Mouse (Mus musculus) cerebellum, adult (tissue): ENCODE data around the gene Ptprr.

Experiments used
- ATAC-seq: cut with Nextera tagmentation; 2 replicates; pipeline ENCODE4 v1.9.2; 2017; ENCODE audit warnings: mild to moderate bottlenecking, moderate library complexity, mixed read lengths; ENCODE audit not compliant: insufficient number of reproducible peaks, low FRiP score, low TSS enrichment

Ptprr gene

DNA sequence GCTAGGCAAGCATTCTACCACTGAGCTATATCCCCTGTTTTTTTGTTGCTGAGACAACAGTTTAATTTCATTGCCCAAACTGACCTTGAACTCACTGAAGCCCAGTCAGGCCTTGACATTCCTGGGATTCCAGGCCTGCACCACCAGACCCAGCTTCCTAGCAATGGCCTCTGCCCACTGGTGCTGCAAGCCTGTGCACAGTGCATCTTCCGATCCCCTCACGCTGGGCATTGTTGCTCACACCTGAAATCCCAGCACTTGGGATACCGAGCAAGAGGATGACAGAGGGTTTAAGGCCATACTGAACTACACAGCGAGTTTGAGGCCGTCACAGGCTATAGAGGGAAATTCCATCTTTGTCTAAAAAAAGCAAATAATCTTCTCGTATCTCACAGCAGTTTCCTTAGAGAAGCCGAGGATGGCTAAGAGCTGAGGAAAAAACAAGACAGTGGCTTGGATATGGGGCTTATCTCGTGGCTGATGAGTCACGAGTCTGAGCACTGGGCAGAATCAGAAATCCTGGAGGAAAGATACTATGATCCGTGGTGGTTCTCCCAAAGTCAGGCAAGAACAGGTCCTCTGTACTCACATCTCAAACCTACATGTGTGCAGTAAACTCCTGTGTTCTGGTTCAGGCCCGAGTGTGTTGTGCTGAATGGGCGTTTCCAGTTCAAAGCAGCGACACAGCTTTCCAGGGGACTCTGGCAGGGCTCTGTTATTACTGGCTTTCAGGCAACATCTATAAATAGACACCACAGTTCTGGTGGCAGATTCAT is 242.8 kb downstream of the Ptprr start:
- ATAC-seq: peak; percentile 40; the same call in 1 of the 2 replicates

DNA sequence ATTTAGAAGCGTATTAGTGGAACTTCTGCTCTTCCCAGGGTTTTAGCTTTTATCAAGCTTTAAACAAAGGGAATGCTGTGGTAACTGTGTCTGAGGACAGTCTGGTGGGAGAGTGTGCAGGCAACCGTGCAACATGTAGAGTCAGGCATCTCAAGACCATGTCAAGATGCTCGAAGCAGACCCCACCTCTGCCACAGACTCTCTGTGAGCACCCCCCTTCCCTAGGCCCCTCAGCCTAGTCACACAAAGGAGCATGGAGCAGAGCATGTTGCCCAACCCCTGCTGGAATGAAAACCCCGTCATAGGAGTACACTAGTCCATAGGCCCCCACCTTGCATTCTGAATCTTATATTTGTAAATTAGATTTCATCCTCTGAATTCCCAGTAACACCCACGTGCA is 243.5 kb downstream of the Ptprr start:
- 0 out of 2 replicates have a peak, but pooled peaks have one; percentile 20 for ATAC-seq

GRCm38 (mm10) chr10:116264521-116264920 is 246.5 kb downstream of the Ptprr start:
- ATAC-seq: no peak

- ATAC-seq: no peak
Observed at GRCm38 (mm10) chr10:116266561-116267433, 248.8 kb downstream of the Ptprr start.

DNA sequence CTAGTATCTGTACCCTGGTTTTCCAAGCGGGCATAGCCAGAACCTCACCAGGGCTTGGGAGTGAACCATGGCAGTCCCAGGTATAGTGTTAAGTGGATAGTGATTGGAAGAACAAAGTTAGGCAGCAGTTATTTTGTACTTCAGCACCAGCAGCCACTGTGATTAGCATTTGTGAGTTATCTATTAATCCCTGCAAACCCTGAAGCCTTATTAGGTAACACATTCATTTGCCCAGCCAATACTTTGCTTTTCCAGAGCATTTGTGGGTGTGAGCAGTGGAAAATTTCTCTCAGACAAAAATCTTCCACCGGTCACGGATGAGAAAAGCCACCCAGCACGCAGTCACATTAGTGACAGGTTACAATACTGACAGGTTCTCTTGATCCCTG is 249.4 kb downstream of the Ptprr start:
- no peak for ATAC-seq

- no peak for ATAC-seq
Observed at GRCm38 (mm10) chr10:116268343-116268742, 250.3 kb downstream of the Ptprr start.

GRCm38 (mm10) chr10:116270646-116271469 is 252.8 kb downstream of the Ptprr start:
- no peak for ATAC-seq

DNA sequence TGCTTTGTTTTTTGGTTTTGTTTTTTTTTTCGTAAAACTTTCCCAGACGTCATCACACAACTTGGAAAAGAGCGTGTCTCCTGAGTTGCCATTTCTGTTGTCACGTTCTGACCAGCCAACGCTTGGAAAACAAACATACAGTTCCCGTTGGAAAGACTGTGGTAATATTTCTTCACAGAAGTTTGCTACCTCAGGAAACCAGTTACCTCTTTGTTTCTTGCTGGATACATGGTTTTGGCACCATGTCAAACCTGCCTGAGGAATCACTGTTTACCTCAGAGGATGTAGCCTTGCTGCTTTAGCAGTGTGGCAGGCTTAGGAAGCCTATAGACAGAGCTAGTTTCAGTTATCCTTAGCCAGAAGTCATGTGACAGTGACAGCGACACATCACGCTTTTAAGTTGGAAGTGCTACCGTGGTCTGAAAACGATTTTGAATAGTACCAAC is 253.5 kb downstream of the Ptprr start:
- no peak for ATAC-seq

- ATAC-seq: no peak
Observed at GRCm38 (mm10) chr10:116272156-116272555, 254.1 kb downstream of the Ptprr start.

DNA sequence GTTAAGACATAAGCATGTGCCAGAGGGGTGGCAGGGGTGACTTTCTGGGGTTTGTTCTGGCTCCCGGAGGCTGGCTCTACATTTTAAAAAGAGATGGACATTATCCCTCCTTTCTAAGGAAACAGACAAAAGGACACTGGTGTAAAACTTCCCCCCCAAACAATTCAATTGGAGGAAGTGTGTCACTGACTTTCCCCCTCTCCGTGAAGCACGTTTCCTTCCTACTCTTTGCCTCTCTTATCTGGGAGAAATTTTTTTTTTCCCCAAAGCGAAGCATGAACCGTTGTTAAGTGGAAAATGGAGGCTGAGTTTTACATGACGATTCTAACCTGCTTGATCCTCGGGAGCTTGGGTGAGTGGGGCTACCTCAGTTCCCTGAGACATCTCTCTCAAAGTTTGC is 257.3 kb downstream of the Ptprr start, which contains the start of gene Ptprb:
TSS of gene Ptprb (plus strand) at position 244 of the 400 bp plus-strand sequence.
- ATAC-seq: no peak

GRCm38 (mm10) chr10:116286697-116287344 is 268.8 kb downstream of the Ptprr start:
- no peak for ATAC-seq

DNA sequence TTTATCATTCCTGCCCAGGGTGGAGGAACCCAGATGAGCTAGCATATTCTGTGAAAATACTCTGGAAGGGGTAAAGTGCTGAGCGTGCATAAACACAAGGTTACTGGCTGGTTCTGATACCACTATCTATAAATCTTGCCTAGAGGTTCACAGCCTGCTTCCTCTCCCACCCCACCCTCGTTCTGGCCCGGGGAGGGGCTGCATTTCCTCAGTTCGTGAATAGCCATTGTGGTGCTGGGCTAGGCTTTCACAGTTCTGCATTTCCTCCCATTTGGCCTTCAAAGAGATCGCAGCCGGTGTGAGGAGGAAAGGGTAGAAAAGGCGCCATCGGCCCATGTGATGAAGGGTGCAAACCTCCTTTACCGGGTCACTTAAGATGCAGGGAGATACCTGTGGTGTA is 270.1 kb downstream of the Ptprr start:
- no peak for ATAC-seq

DNA sequence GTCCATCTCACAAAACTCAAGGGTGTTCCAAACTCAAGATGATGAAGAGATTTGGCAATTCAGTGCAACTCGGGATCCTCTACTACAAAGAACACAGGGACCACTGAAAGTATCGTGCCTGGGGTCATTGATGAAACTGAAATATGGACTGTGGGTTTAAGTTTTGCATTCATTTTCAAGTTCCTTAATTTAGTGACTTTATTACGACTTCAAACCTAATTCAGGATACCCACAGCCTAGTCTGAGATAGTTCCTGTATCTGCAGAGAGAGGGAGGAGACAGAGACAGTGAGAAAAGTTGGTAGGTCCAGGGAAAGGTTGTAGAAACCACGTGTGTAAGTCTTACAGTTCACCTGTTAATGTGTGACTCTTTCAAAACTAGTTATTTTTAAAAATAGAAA is 272.5 kb downstream of the Ptprr start:
- no peak for ATAC-seq

- no peak for ATAC-seq
Observed at GRCm38 (mm10) chr10:116291153-116291755, 273.2 kb downstream of the Ptprr start.

DNA sequence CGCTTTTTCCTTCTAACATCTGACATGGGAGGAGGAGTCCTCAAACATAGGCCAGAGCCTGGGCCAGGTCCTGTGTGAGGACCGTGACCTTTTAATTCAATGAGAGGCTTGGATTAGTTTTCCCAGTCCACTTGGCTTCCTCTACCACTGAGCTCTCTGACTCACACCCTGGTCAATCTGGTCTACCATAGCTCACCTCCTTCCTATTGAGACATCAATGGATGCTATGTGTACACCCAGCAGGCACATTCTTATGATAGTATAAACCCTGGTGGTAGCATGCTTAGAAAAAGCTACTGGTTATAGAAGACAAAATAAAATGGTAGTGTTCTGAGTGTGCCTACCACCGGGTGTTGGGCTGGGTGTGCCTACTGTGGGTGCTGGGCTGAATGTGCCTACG is 278.4 kb downstream of the Ptprr start:
- ATAC-seq: no peak

DNA sequence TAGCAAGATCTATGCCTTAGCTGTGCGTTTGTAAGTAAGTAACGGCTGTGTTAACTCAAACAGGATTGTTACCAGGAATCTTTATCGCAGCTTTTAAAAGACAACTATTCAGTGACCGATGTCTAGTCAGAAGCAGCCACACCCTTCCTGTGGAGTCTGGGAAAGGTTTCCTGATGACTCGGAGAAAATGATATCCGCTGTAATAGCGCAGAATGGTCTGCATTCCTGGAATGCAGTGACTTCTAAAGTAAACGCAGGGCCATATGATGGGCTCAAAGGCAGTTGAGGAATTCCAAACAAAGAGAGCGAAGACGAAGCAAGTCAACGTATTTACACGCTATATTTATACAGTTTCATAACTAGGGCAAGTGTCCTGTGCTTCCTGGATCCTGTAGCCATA is 279.8 kb downstream of the Ptprr start:
- ATAC-seq: no peak

DNA sequence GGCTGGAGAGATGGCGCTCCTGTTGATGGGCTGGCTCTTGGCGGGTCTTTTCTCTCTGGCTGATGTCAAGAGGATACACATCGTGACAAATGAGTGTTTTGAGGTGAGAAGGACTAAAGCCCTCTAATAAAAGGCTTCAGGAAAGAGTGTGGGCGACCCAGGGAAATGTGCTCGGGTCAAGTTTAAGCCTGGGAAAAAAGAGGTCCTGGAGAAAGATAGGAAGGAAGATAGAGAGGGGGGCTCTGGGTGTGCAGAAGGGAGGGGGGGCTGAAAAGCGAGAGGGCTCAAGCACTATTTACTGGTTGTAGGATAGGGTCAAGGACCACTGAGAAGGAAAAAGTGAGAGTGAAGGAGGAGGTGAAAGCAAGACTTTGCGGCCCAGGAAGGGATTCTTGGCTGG is 282.8 kb downstream of the Ptprr start:
- no peak for ATAC-seq

- no peak for ATAC-seq
Observed at GRCm38 (mm10) chr10:116301258-116301657, 283.2 kb downstream of the Ptprr start.

GRCm38 (mm10) chr10:116304355-116304754 is 286.3 kb downstream of the Ptprr start:
- no peak for ATAC-seq

GRCm38 (mm10) chr10:116309460-116309859 is 291.4 kb downstream of the Ptprr start:
- no peak for ATAC-seq
